Mouse (Mus musculus) urinary bladder, postnatal 36 days (tissue): Measurements from ENCODE around the gene Utrn.

Experiments used
- DNase-seq, 2 experiments: peaks; one replicate each; pipeline ENCODE4 v3.0.0; 2022; ENCODE audit warnings: low spot score in 2 of 2, mixed read lengths in 1 of 2

The Utrn gene

GRCm38 (mm10) chr10:12869029-12869671, at the start of gene Utrn:
TSS of gene Utrn (minus strand) at chr10:12869365.
- peak; percentile 84 to 87 for DNase-seq

GRCm38 (mm10) chr10:12917626-12918025, 48.5 kb upstream of the Utrn start:
- no peak for DNase-seq

GRCm38 (mm10) chr10:12916376-12916775, 47.2 kb upstream of the Utrn start:
- DNase-seq = no peak

GRCm38 (mm10) chr10:12915826-12916225, 46.7 kb upstream of the Utrn start:
- DNase-seq = no peak

- no peak for DNase-seq
Observed at GRCm38 (mm10) chr10:12914203-12914602, 45.0 kb upstream of the Utrn start.

- DNase-seq = peak; percentile 31 to 33
Observed at GRCm38 (mm10) chr10:12911981-12912530, 42.9 kb upstream of the Utrn start.

- no peak for DNase-seq
Observed at GRCm38 (mm10) chr10:12911451-12911850, 42.3 kb upstream of the Utrn start.

- no peak for DNase-seq
Observed at GRCm38 (mm10) chr10:12909891-12910290, 40.7 kb upstream of the Utrn start.

- DNase-seq = no peak
Observed at GRCm38 (mm10) chr10:12909179-12909578, 40.0 kb upstream of the Utrn start.

GRCm38 (mm10) chr10:12904140-12904528, 35.0 kb upstream of the Utrn start:
- DNase-seq = no peak

GRCm38 (mm10) chr10:12903440-12904139, 34.4 kb upstream of the Utrn start:
- DNase-seq = no peak

- DNase-seq = no peak
Observed at GRCm38 (mm10) chr10:12899901-12900300, 30.7 kb upstream of the Utrn start.

GRCm38 (mm10) chr10:12893339-12893738, 24.2 kb upstream of the Utrn start:
- DNase-seq = peak; percentile 23 to 26

- no peak for DNase-seq
Observed at GRCm38 (mm10) chr10:12888373-12888772, 19.2 kb upstream of the Utrn start.

GRCm38 (mm10) chr10:12887792-12888191, 18.6 kb upstream of the Utrn start:
- no peak for DNase-seq

GRCm38 (mm10) chr10:12884308-12884948, 15.3 kb upstream of the Utrn start:
- DNase-seq = peak; percentile 16 to 30

GRCm38 (mm10) chr10:12881911-12882310, 12.7 kb upstream of the Utrn start:
- DNase-seq = no peak

GRCm38 (mm10) chr10:12879313-12879695, 10.1 kb upstream of the Utrn start:
- DNase-seq = no peak

GRCm38 (mm10) chr10:12878661-12879312, 9.6 kb upstream of the Utrn start:
- peak; percentile 43 to 55 for DNase-seq

GRCm38 (mm10) chr10:12876426-12876825, 7.3 kb upstream of the Utrn start:
- DNase-seq = no peak

GRCm38 (mm10) chr10:12875410-12875809, 6.2 kb upstream of the Utrn start:
- DNase-seq = no peak
